Mouse (Mus musculus) inflammation-experienced regulatory T-cells (primary cell): ENCODE measurements around the gene Gm21637. TPM values are rescaled to one million over a fixed set of nuclear protein-coding genes. Genes with fewer than 3 reads are reported as not detected.

Experiments used
- polyA plus RNA-seq, 2 experiments: library from polyadenylated mRNA; unstranded; fragments of 100-300 nt; shearing (Covaris generic); gene quantifications; one replicate each; pipeline ENCODE4 v1.2.1; 2017

The Gm21637 gene
- polyA plus RNA-seq: not detected

GRCm38 (mm10) chrX:31961744-31962143 is at the start of gene Gm21637:
TSS of gene Gm21637 (plus strand) at chrX:31962044.

Other genes with a start within 250 kb of the Gm21637 start
- gene Btbd35f25, start 244.9 kb upstream of the Gm21637 start, polyA plus RNA-seq: not detected
- not detected for gene Btbd35f22, start 85.8 kb downstream of the Gm21637 start, polyA plus RNA-seq